Mouse (Mus musculus): ENCODE measurements around the gene Adam3. TPM values are rescaled to one million over a fixed set of nuclear protein-coding genes. Genes with fewer than 3 reads are reported as not detected.

Adam3 gene
- 0.54 TPM in 1 of 2 replicates, not detected in the other for polyA plus RNA-seq (2016; fragmentation: Nextera tagmentation; extraction: Ambion mirVana)

DNA sequence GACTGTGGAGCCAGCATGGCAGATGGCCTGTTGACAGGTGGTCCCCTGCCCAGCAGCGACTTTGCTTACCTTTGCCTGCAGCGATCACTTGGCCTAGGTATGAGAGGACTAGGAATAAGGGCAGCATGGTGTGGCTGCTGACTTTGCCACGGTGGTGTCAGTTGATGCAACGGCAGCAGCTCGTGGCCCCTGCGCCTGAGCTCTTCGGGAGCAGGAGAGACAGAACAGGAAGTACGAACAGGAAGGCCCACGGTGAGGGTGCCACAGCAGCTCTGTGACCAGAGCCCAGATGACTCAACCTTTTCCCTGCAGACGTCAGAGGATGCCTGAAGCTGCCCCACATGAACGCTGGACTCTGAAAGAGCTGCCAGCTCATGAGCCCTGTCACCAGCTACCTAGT lies at the start of gene Adam3:
TSS of gene Adam3 (minus strand) at position 223 of the 400 bp plus-strand sequence.
- Histone ChIP-seq H3K36me3 (no peaks in the 10 kb centered on the region), H3K4me2 (replicated peaks) (no peak within 1 kb of the TSS), H3K9ac (no peak within 1 kb of the TSS), H3K9me3 (replicated peaks) (no peaks in the 10 kb centered on the region), H3K27ac (no peak within 1 kb of the TSS), H3K4me1 (0 out of 2 replicates have a peak, but pooled peaks cover 3% of the 10 kb centered on the region), H3K4me3 (no peak within 1 kb of the TSS), H3K27me3 (no peaks in the 10 kb centered on the region)
- WGBS = 66% methylated on average over 11 of the region's 11 CpGs
- ATAC-seq (ENCODE audit: low FRiP score) = no peak

DNA sequence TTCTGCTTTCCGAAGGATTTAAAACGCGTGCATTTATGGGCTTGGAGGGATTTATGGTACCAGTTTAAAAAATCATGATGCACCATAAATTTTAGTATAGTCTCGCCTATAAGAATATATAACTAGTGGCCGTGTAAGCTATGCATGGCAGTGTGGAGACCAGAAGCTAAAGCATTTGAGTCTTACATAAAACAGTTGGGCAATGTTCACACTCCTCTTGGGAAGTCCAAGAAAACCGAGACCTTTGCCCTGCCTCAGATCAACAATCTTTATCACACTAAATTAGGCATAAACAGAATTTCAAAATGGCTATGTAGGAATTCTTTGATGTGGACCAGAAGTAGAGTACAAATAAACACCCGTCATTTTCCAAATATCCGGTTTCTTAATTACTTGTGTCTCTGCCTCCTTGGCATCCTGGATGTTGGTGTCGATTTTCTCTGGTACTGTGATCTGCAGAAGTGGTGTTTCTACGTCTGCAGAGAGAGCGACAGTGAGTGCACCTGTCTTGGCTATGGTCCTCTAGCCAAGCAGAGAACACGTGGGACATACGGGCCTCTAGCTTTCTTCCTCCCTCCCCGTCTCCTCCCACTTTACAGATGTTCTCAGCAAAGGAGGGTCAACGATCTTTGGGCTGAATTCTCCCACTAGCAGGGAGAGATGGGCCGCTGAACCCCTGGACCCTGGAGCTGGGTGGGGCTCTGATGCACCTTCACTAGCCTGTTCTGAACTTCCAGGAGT lies 596 bp downstream of the Adam3 start:
- no peak overlapping the region for H3K4me3 ChIP-seq
- H3K4me2 ChIP-seq (replicated peaks) = no peak overlapping the region
- H3K9me3 ChIP-seq (replicated peaks) = no peaks in the 10 kb centered on the region
- no peaks in the 10 kb centered on the region for H3K27me3 ChIP-seq
- H3K36me3 ChIP-seq = no peaks in the 10 kb centered on the region
- H3K27ac ChIP-seq = no peak overlapping the region
- H3K4me1 ChIP-seq = 0 out of 2 replicates have a peak, but pooled peaks cover 3% of the 10 kb centered on the region
- H3K9ac ChIP-seq = no peak overlapping the region
- no peak for ATAC-seq (ENCODE audit: low FRiP score)
- WGBS = 73% methylated on average over 16 of the region's 16 CpGs

Other genes with a start within 250 kb of the Adam3 start
- 0.54 and 0.74 TPM in 2 replicates for gene Adam5, start 98.5 kb upstream of the Adam3 start, polyA plus RNA-seq (2016; fragmentation: Nextera tagmentation; extraction: Ambion mirVana)

Measured in hindbrain, embryonic 12.5 days (tissue).